Mouse (Mus musculus): ENCODE data around the gene Ttc19. TPM values are rescaled to one million over a fixed set of nuclear protein-coding genes. Genes with fewer than 3 reads are reported as not detected.
"Not testable (repeated sequence)": the region's sequence is repeated elsewhere in the genome, so short reads cannot be mapped to it uniquely, and the experiment has no call there.

Ttc19 gene
- polyA plus RNA-seq, 1 experiment: 5.7 TPM

- Histone ChIP-seq H3K27ac (ENCODE audit: insufficient read depth, low read depth, low read length) (no peak overlapping the region), H3K4me3 (ENCODE audit: insufficient read depth, low read length) (no peak overlapping the region), H3K4me1 (ENCODE audit: control insufficient read depth, insufficient read depth, low read length) (peaks cover 3% of the 10 kb centered on the region)
- peak; percentile 76 for TF ChIP-seq CTCF (IDR thresholded peaks at IDR 0.05; ENCODE audit: low read depth, low read length)
- no peak for TF ChIP-seq POLR2A (IDR thresholded peaks at IDR 0.05; ENCODE audit: borderline replicate concordance, low read depth, low read length)
Measured at GRCm38 (mm10) chr11:62278027-62278426, 3.2 kb upstream of the Ttc19 start.

DNA sequence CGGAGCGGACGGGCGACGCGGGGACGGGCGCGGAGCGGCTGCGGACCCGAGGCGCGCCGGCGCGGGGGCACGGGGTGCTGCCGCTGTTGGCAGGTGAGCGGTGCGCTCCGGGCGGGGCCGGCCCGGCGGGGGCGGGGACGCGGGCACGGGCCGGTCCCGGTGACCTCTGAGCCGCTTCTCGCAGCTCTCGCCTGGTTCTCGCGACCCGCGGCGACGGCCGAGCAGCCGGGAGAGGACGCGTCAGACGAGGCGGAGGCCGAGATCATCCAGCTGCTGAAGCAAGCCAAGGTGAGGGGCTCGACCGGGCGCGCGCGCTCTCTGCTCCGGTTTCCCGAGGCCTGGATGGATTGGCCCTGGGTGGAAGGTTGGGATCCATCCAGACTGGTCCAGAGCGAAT is 326 bp downstream of the Ttc19 start:
- H3K4me3 ChIP-seq (ENCODE audit: insufficient read depth, low read length): peak overlapping the region; percentile 91
- H3K27ac ChIP-seq (ENCODE audit: insufficient read depth, low read depth, low read length): peak overlapping the region; percentile 27; the same call in 1 of the 2 replicates
- TF ChIP-seq POLR2A (IDR thresholded peaks at IDR 0.05; ENCODE audit: borderline replicate concordance, low read depth, low read length) (no peak), CTCF (IDR thresholded peaks at IDR 0.05; ENCODE audit: low read depth, low read length) (no peak)
- peaks cover 3% of the 10 kb centered on the region for H3K4me1 ChIP-seq (ENCODE audit: control insufficient read depth, insufficient read depth, low read length)

DNA sequence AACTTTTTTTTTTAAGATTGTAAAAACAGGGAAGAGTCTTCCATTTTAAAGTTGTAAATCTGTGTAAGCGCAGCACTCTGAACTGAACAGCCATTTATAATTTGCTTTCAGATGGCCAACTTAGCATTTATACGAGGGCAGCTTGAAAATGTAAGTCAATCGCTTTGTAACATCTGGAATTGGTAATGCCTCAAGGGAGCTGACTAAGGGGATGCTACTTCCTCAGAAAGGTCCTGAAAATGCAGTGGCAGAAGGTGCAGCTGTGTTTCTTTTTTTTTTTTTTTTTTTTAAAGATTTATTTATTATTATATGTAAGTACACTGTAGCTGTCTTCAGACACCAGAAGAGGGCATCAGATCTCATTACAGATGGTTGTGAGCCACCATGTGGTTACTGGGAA is 2.7 kb downstream of the Ttc19 start:
- not testable (repeated sequence) for H3K4me3 ChIP-seq (ENCODE audit: insufficient read depth, low read length); H3K4me1 ChIP-seq (ENCODE audit: control insufficient read depth, insufficient read depth, low read length); H3K27ac ChIP-seq (ENCODE audit: insufficient read depth, low read depth, low read length)

DNA sequence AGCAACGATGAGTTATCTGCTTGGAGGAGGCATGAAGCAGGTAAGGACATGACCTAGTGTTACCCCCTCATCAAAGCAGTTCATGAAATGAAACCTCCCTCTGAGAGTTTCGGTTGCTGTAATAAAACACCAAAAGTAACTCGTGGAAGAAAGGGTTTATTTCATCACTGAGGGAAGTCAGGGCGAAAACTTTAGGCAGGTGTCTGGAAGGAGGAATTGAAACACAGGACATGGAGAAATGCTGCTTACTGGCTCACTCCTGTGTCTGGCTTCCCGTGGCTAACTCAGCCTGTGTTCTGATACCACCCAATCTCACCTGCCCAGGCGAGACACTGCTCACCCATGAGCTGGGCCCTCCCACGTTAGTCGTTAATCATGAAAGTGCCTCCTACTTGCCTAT is 3.7 kb downstream of the Ttc19 start:
- Histone ChIP-seq H3K4me1 (ENCODE audit: control insufficient read depth, insufficient read depth, low read length) (peaks cover 3% of the 10 kb centered on the region), H3K27ac (ENCODE audit: insufficient read depth, low read depth, low read length) (no peak overlapping the region)
- TF ChIP-seq POLR2A (IDR thresholded peaks at IDR 0.05; ENCODE audit: borderline replicate concordance, low read depth, low read length): no peak
- no peak for TF ChIP-seq CTCF (IDR thresholded peaks at IDR 0.05; ENCODE audit: low read depth, low read length)

GRCm38 (mm10) chr11:62287700-62288099 is 6.4 kb downstream of the Ttc19 start:
- Histone ChIP-seq H3K27ac (ENCODE audit: insufficient read depth, low read depth, low read length) (no peak overlapping the region), H3K4me1 (ENCODE audit: control insufficient read depth, insufficient read depth, low read length) (no peaks in the 10 kb centered on the region), H3K4me3 (ENCODE audit: insufficient read depth, low read length) (no peak overlapping the region)
- TF ChIP-seq POLR2A (IDR thresholded peaks at IDR 0.05; ENCODE audit: borderline replicate concordance, low read depth, low read length) (no peak), CTCF (IDR thresholded peaks at IDR 0.05; ENCODE audit: low read depth, low read length) (no peak)

More for the DNA sequence above, 3.7 kb downstream of the Ttc19 start:
- H3K4me3 ChIP-seq (ENCODE audit: insufficient read depth, low read length): no peak overlapping the region

DNA sequence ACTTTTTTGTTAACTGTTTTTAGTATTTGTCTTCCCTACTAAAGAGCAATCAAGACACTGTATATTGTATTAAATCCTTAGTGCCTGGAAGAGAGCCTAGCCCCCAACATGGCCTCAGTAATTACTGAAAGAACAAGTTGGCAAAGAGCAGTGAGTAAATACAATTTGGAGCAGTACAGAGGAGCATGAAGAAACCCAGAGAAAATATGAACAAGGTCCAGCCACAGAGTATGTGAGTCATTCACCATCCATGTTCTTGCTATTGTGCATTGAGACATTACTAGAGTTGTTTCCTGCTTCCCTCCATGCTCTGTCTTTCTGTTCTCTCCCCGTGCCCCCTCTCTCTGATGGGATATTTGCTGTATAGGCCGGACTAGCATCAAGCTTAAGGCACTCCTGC is 12.8 kb downstream of the Ttc19 start:
- Histone ChIP-seq H3K4me3 (ENCODE audit: insufficient read depth, low read length) (no peak overlapping the region), H3K4me1 (ENCODE audit: control insufficient read depth, insufficient read depth, low read length) (no peaks in the 10 kb centered on the region), H3K27ac (ENCODE audit: insufficient read depth, low read depth, low read length) (no peak overlapping the region)
- TF ChIP-seq CTCF (IDR thresholded peaks at IDR 0.05; ENCODE audit: low read depth, low read length) (no peak), POLR2A (IDR thresholded peaks at IDR 0.05; ENCODE audit: borderline replicate concordance, low read depth, low read length) (no peak)

DNA sequence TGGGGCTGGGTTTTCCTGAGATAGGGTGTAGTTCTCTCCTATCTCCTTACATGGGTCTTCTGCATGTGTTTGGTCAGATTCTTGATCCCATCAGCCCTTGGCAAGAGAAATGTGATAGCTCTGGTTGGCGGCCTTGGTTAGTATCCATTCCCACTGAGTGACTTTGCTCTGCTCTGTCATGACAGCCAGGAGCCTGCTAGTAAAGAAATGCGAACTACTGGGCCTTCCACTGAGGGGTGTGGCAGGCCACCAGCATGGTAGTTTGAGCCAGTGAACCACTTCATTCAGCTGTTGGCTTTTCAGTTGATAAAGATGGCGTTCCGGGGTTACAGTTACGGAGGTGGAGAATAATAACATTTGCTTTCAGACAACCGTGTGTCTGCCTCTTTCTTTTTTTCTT is 17.6 kb downstream of the Ttc19 start:
- peaks cover 2% of the 10 kb centered on the region for H3K4me1 ChIP-seq (ENCODE audit: control insufficient read depth, insufficient read depth, low read length)
- TF ChIP-seq POLR2A (IDR thresholded peaks at IDR 0.05; ENCODE audit: borderline replicate concordance, low read depth, low read length): no peak
- TF ChIP-seq CTCF (IDR thresholded peaks at IDR 0.05; ENCODE audit: low read depth, low read length): no peak
- H3K27ac ChIP-seq (ENCODE audit: insufficient read depth, low read depth, low read length): no peak overlapping the region
- H3K4me3 ChIP-seq (ENCODE audit: insufficient read depth, low read length): no peak overlapping the region

GRCm38 (mm10) chr11:62305866-62306265 is 24.6 kb downstream of the Ttc19 start:
- no peak overlapping the region for H3K27ac ChIP-seq (ENCODE audit: insufficient read depth, low read depth, low read length)
- peaks cover 2% of the 10 kb centered on the region for H3K4me1 ChIP-seq (ENCODE audit: control insufficient read depth, insufficient read depth, low read length)
- no peak for TF ChIP-seq CTCF (IDR thresholded peaks at IDR 0.05; ENCODE audit: low read depth, low read length)
- H3K4me3 ChIP-seq (ENCODE audit: insufficient read depth, low read length): no peak overlapping the region

- no peak overlapping the region for H3K27ac ChIP-seq (ENCODE audit: insufficient read depth, low read depth, low read length)
- no peak overlapping the region for H3K4me3 ChIP-seq (ENCODE audit: insufficient read depth, low read length)
- no peaks in the 10 kb centered on the region for H3K4me1 ChIP-seq (ENCODE audit: control insufficient read depth, insufficient read depth, low read length)
- TF ChIP-seq CTCF (IDR thresholded peaks at IDR 0.05; ENCODE audit: low read depth, low read length) (no peak), POLR2A (IDR thresholded peaks at IDR 0.05; ENCODE audit: borderline replicate concordance, low read depth, low read length) (no peak)
Measured at GRCm38 (mm10) chr11:62309296-62309695, 28.0 kb downstream of the Ttc19 start.

DNA sequence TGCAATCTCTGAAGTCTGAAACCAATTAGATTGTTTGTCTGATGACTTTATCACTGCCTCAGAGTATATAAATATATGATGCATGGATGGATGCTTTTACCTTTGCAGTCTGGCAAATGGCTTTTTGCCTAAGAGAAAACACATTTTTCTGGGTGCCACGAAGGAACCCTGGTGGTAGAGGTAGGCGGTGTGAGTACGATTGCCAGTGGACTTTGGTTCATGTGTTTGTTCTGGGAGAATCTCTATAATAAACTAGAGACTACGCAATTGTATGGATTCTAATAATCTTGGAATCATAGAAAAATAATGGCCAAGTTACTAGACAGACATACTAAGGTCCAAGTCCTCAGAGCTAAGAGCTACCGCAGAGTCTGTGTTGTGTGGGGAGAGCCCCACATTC is 33.7 kb downstream of the Ttc19 start:
- TF ChIP-seq POLR2A (IDR thresholded peaks at IDR 0.05; ENCODE audit: borderline replicate concordance, low read depth, low read length): no peak
- no peak for TF ChIP-seq CTCF (IDR thresholded peaks at IDR 0.05; ENCODE audit: low read depth, low read length)
- Histone ChIP-seq H3K27ac (ENCODE audit: insufficient read depth, low read depth, low read length) (no peak overlapping the region), H3K4me3 (ENCODE audit: insufficient read depth, low read length) (no peak overlapping the region), H3K4me1 (ENCODE audit: control insufficient read depth, insufficient read depth, low read length) (no peaks in the 10 kb centered on the region)

GRCm38 (mm10) chr11:62317746-62318145 is 36.5 kb downstream of the Ttc19 start:
- Histone ChIP-seq H3K4me3 (ENCODE audit: insufficient read depth, low read length) (no peak overlapping the region), H3K27ac (ENCODE audit: insufficient read depth, low read depth, low read length) (no peak overlapping the region)
- TF ChIP-seq CTCF (IDR thresholded peaks at IDR 0.05; ENCODE audit: low read depth, low read length): no peak
- no peak for TF ChIP-seq POLR2A (IDR thresholded peaks at IDR 0.05; ENCODE audit: borderline replicate concordance, low read depth, low read length)

More at GRCm38 (mm10) chr11:62317746-62318145, 36.5 kb downstream of the Ttc19 start:
- H3K4me1 ChIP-seq (ENCODE audit: control insufficient read depth, insufficient read depth, low read length): no peaks in the 10 kb centered on the region
